Mouse (Mus musculus): ENCODE measurements around the gene Slc37a4. TPM values are rescaled to one million over a fixed set of nuclear protein-coding genes. Genes with fewer than 3 reads are reported as not detected.

The Slc37a4 gene
- 10 to 100 TPM; 22.9 to 26.0 TPM for total RNA-seq (2023)

GRCm38 (mm10) chr9:44396684-44397411, at the start of gene Slc37a4:
Gene Slc37a4, plus strand, starts transcription at chr9:44396852.

GRCm38 (mm10) chr9:44361190-44361917, 35.3 kb upstream of the Slc37a4 start, which contains the start of gene Vps11:
Gene Vps11, minus strand, starts transcription at chr9:44361670.

GRCm38 (mm10) chr9:44379054-44379834, 17.4 kb upstream of the Slc37a4 start, which contains the start of gene Hyou1:
Gene Hyou1, plus strand, starts transcription at chr9:44379490.

GRCm38 (mm10) chr9:44406906-44407751, 10.5 kb downstream of the Slc37a4 start, which contains the start of the genes Rps25 and Trappc4:
Gene Rps25, plus strand, starts transcription at chr9:44407139.
Gene Trappc4, minus strand, starts transcription at chr9:44407600.

GRCm38 (mm10) chr9:44418519-44419385, 22.1 kb downstream of the Slc37a4 start, which contains the start of gene Ccdc84:
Gene Ccdc84, minus strand, starts transcription at chr9:44418569.

GRCm38 (mm10) chr9:44440961-44441360, 44.3 kb downstream of the Slc37a4 start, which contains the start of gene Foxr1:
Gene Foxr1, minus strand, starts transcription at chr9:44441136.

Other genes starting within 250 kb of the Slc37a4 start
- 100 to 1,000 TPM; 147 to 153 TPM for gene Cbl, start 162.8 kb upstream of the Slc37a4 start, total RNA-seq (2023)
- not detected for gene Ccdc153, start 156.2 kb upstream of the Slc37a4 start, total RNA-seq (2023)
- not detected for gene Pdzd3, start 145.4 kb upstream of the Slc37a4 start, total RNA-seq (2023)
- 1 to 10 TPM; 4.1 to 4.4 TPM for gene Nlrx1, start 128.3 kb upstream of the Slc37a4 start, total RNA-seq (2023)
- gene Abcg4, start 108.2 kb upstream of the Slc37a4 start, total RNA-seq (2023), result not detected
- 10 to 100 TPM; 69.0 to 69.1 TPM for gene Hinfp, start 91.2 kb upstream of the Slc37a4 start, total RNA-seq (2023)
- gene C2cd2l, start 76.6 kb upstream of the Slc37a4 start, total RNA-seq (2023), result 10 to 100 TPM; 19.9 to 22.5 TPM
- gene Dpagt1, start 70.8 kb upstream of the Slc37a4 start, total RNA-seq (2023), result 10 to 100 TPM; 10.5 to 11.6 TPM
- 10 to 100 TPM; 38.2 to 42.1 TPM for gene H2afx, start 62.2 kb upstream of the Slc37a4 start, total RNA-seq (2023)
- 10 to 100 TPM; 22.0 to 24.0 TPM for gene Hmbs, start 52.6 kb upstream of the Slc37a4 start, total RNA-seq (2023)
- 10 to 100 TPM; 65.8 to 68.3 TPM for gene Vps11, start 35.2 kb upstream of the Slc37a4 start, total RNA-seq (2023)
- gene Hyou1, start 17.4 kb upstream of the Slc37a4 start, total RNA-seq (2023), result 10 to 100 TPM; 88.3 to 93.5 TPM
- gene Rps25, start 10.3 kb downstream of the Slc37a4 start, total RNA-seq (2023), result 1,000 to 10,000 TPM; 2,410 to 2,500 TPM
- gene Trappc4, start 10.7 kb downstream of the Slc37a4 start, total RNA-seq (2023), result 10 to 100 TPM; 64.2 to 64.3 TPM
- 10 to 100 TPM; 49.3 to 53.9 TPM for gene Ccdc84, start 21.7 kb downstream of the Slc37a4 start, total RNA-seq (2023)
- not detected for gene Foxr1, start 44.3 kb downstream of the Slc37a4 start, total RNA-seq (2023)
- gene Upk2, start 58.1 kb downstream of the Slc37a4 start, total RNA-seq (2023), result not detected
- 100 to 1,000 TPM in 1 of 2 experiments, 10 to 100 TPM in 1; 95.2 to 106 TPM for gene Bcl9l, start 86.0 kb downstream of the Slc37a4 start, total RNA-seq (2023)
- 100 to 1,000 TPM; 294 to 344 TPM for gene Cxcr5, start 165.0 kb downstream of the Slc37a4 start, total RNA-seq (2023)
- gene Ddx6, start 208.0 kb downstream of the Slc37a4 start, total RNA-seq (2023), result 100 to 1,000 TPM; 309 to 312 TPM